In the genomic region with DNA sequence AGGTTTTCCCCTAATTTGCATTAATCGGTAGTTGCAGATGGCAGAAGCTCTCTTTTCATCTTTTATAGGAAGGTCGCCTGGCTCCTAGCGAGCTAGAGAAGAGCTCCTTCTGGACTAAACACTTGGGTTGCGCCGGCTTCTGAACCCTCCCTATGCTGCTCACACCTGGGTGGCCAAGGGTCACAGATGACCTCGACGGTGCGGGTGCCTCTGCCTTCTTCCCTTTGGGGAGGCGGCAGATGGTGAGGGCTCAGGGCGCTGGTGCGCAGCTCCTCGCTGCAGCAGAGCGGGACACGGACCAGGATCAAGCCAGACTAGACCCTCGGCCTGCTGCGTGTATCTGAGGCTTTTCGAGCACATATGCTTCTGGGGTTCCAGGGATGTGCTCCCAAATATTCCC, we compare ENCODE assay signal across 19 mouse cellular contexts. TPM values are rescaled to one million over a fixed set of nuclear protein-coding genes. Genes with fewer than 3 reads are reported as not detected.
DNase-seq lines count a peak whose midpoint lies in the region; ATAC-seq and TF ChIP-seq lines count a peak whose summit lies in the region.
"Had no signal": no experiment of that assay in that cellular context is flagged by ENCODE, and none has a peak within 500 bp of the region (broad histone marks: within the 10 kb centered on the region; RNA-seq: fewer than 3 reads in every experiment).

No protein-coding gene starts in this region.

- TF ChIP-seq EP300 in lung, postnatal 0 days (IDR thresholded peaks at IDR 0.05): no peak

- H3K27me3 ChIP-seq in neural tube, embryonic 15.5 days (replicated peaks): peaks cover 67% of the 10 kb centered on the region
- H3K27me3 ChIP-seq in lung, postnatal 0 days (replicated peaks; ENCODE audit: insufficient read depth, low read length): peaks cover 32% of the 10 kb centered on the region

- TF ChIP-seq CTCF in lung, postnatal 0 days (IDR thresholded peaks at IDR 0.05): no peak

- no peak overlapping the region for H3K4me2 ChIP-seq in neural tube, embryonic 15.5 days
- no peak overlapping the region for H3K4me2 ChIP-seq in lung, postnatal 0 days (replicated peaks; ENCODE audit: low read depth, low read length)
- H3K4me2 ChIP-seq: embryonic facial prominence, embryonic 12.5 days; heart, embryonic 15.5 days; lung, embryonic 15.5 days had no signal

- 2% methylated on average over 17 of the region's 17 CpGs for WGBS in neural tube, embryonic 15.5 days
- WGBS in lung, postnatal 0 days: 5% methylated on average over 17 of the region's 17 CpGs

- H3K4me3 ChIP-seq in neural tube, embryonic 15.5 days (replicated peaks): no peak overlapping the region
- H3K4me3 ChIP-seq in lung, postnatal 0 days (ENCODE audit: low read depth, low read length): no peak overlapping the region
- H3K4me3 ChIP-seq: embryonic facial prominence, embryonic 12.5 days; heart, embryonic 15.5 days; lung, embryonic 15.5 days had no signal

- H3K9ac ChIP-seq in neural tube, embryonic 15.5 days (replicated peaks): no peak overlapping the region
- H3K9ac ChIP-seq in lung, postnatal 0 days (replicated peaks; ENCODE audit: low read depth): no peak overlapping the region
- H3K9ac ChIP-seq: embryonic facial prominence, embryonic 12.5 days; heart, embryonic 15.5 days; lung, embryonic 15.5 days had no signal

- H3K36me3 ChIP-seq in neural tube, embryonic 15.5 days: no peaks in the 10 kb centered on the region
- H3K36me3 ChIP-seq in lung, postnatal 0 days (ENCODE audit: insufficient read depth, low read length): no peaks in the 10 kb centered on the region
- H3K36me3 ChIP-seq: embryonic facial prominence, embryonic 12.5 days; heart, embryonic 15.5 days; lung, embryonic 15.5 days had no signal

- H3K4me1 ChIP-seq in neural tube, embryonic 15.5 days: peaks cover 15% of the 10 kb centered on the region
- peaks cover 5% of the 10 kb centered on the region; the same call in 1 of the 2 replicates for H3K4me1 ChIP-seq in lung, postnatal 0 days (ENCODE audit: insufficient read depth, low read depth, low read length)

- H3K9me3 ChIP-seq in neural tube, embryonic 15.5 days (replicated peaks): no peaks in the 10 kb centered on the region
- no peaks in the 10 kb centered on the region for H3K9me3 ChIP-seq in lung, postnatal 0 days (ENCODE audit: low read length)
- H3K9me3 ChIP-seq: embryonic facial prominence, embryonic 12.5 days; heart, embryonic 15.5 days; lung, embryonic 15.5 days had no signal

- H3K27ac ChIP-seq in neural tube, embryonic 15.5 days (replicated peaks): no peak overlapping the region
- no peak overlapping the region for H3K27ac ChIP-seq in lung, postnatal 0 days (ENCODE audit: low read length)
- H3K27ac ChIP-seq: embryonic facial prominence, embryonic 12.5 days; heart, embryonic 15.5 days; lung, embryonic 15.5 days; stomach, postnatal 0 days had no signal

- peak; percentile 42 to 48 for DNase-seq in cerebellum, postnatal 10 days
- no peak for DNase-seq in cerebellum, adult 9-11 months
- DNase-seq in neural tube, embryonic 10.5 days (ENCODE audit: extremely low spot score, low spot score): peak; percentile 41
- DNase-seq in lung, postnatal 0 days (ENCODE audit: low spot score): no peak
- DNase-seq in yolk sac, embryonic 10.5 days (ENCODE audit: low spot score): no peak
- DNase-seq in layer of hippocampus, postnatal 36 days: no peak
- DNase-seq: cerebellum, adult 18-20 months; kidney, postnatal 36 days; liver had no signal

- ATAC-seq in neural tube, embryonic 15.5 days (ENCODE audit: low FRiP score): no peak
- peak; percentile 35 for ATAC-seq in inflammation-experienced regulatory T-cells, adult 6 months
- ATAC-seq in lung, postnatal 0 days: no peak
- ATAC-seq: activated CD4-positive, CD25-positive, alpha-beta regulatory T cell, adult 4 months; intestine, postnatal 0 days had no signal

RNA-seq across cellular contexts. Expression of gene Prdm13, which starts 11.7 kb away (rescaled TPM):
- 0.18 and 0.24 TPM in 2 replicates for polyA plus RNA-seq in neural tube, embryonic 15.5 days (2015; fragmentation: Nextera tagmentation; extraction: Ambion mirVana)
- not detected for polyA plus RNA-seq in inflammation-experienced regulatory T-cells, adult 6 months (2017; shearing (Covaris generic))
- not detected in 2 replicates for polyA plus RNA-seq in lung, postnatal 0 days (2015; fragmentation: Nextera tagmentation; extraction: Ambion mirVana)
- not detected for total RNA-seq in layer of hippocampus, postnatal 36 days (2021)
- total RNA-seq: granulocyte monocyte progenitor cell, adult 5-6 weeks had no signal
- polyA plus RNA-seq: activated CD4-positive, CD25-positive, alpha-beta regulatory T cell, adult 4 months; heart, embryonic 15.5 days; intestine, postnatal 0 days; lung, embryonic 15.5 days; stomach, postnatal 0 days; urinary bladder, adult 2 months had no signal

RNA-seq across cellular contexts. Expression of gene Ccnc, which starts 53.5 kb away (rescaled TPM):
- polyA plus RNA-seq in neural tube, embryonic 15.5 days (2015; fragmentation: Nextera tagmentation; extraction: Ambion mirVana): 65.6 and 67.1 TPM in 2 replicates
- polyA plus RNA-seq in inflammation-experienced regulatory T-cells, adult 6 months (2017; shearing (Covaris generic)): 10 to 100 TPM; 31.1 to 65.5 (median 40.1) TPM
- polyA plus RNA-seq in lung, postnatal 0 days (2015; fragmentation: Nextera tagmentation; extraction: Ambion mirVana): 32.3 TPM in 2 replicates
- total RNA-seq in layer of hippocampus, postnatal 36 days (2021): 10 to 100 TPM; 39.3 to 42.2 TPM

Comparison
In these comparisons a context has a peak if more than half of its experiments do, and no peak if none do; other contexts are left out.
1. DNase-seq: peak in cerebellum, postnatal 10 days (2 of 2) and neural tube, embryonic 10.5 days (single experiment); none in cerebellum, adult 9-11 months (single experiment), lung, postnatal 0 days (single experiment), yolk sac, embryonic 10.5 days (single experiment) and layer of hippocampus, postnatal 36 days (0 of 2).